Mouse (Mus musculus) limb, embryonic 14.5 days (tissue): ENCODE results near the gene Cd3d. TPM values are rescaled to one million over a fixed set of nuclear protein-coding genes. Genes with fewer than 3 reads are reported as not detected.

Source experiments
- ATAC-seq: fragments of 200-750 bp; cut with Nextera tagmentation; 2 replicates; pipeline ENCODE4 v1.8.0; 2017; ENCODE audit warnings: low read depth, moderate number of reproducible peaks, moderate TSS enrichment; ENCODE audit not compliant: low FRiP score
- DNase-seq: peaks from one replicate; pipeline ENCODE4 v3.0.0-alpha.2; 2015; ENCODE audit warnings: low spot score
- H3K27ac ChIP-seq: fragments of 300-500 bp; sonication (generic); replicated peaks from 2 replicates; pipeline ENCODE4 v1.5.1; 2014; ENCODE audit warnings: low read depth, mild to moderate bottlenecking, low read length, moderate library complexity, mixed read lengths
- H3K27me3 ChIP-seq: fragments of 300-500 bp; sonication (generic); 2 replicates; pipeline ENCODE4 v1.6.1; 2014; ENCODE audit warnings: low read length, mixed read lengths; ENCODE audit not compliant: control insufficient read depth, insufficient read depth
- H3K36me3 ChIP-seq: fragments of 300-500 bp; sonication (generic); 2 replicates; pipeline ENCODE4 v1.6.1; 2014; ENCODE audit warnings: mild to moderate bottlenecking, low read length, moderate library complexity, mixed read lengths; ENCODE audit not compliant: control insufficient read depth, insufficient read depth
- H3K4me1 ChIP-seq: fragments of 300-500 bp; sonication (generic); 2 replicates; pipeline ENCODE4 v1.6.1; 2014; ENCODE audit warnings: antibody characterized with exemption, low read length, mixed read lengths; ENCODE audit not compliant: control insufficient read depth, insufficient read depth
- H3K4me2 ChIP-seq: fragments of 300-500 bp; sonication (generic); replicated peaks from 2 replicates; pipeline ENCODE4 v1.6.1; 2014; ENCODE audit warnings: low read depth, mild to moderate bottlenecking, low read length, moderate library complexity; ENCODE audit not compliant: severe bottlenecking
- H3K4me3 ChIP-seq: fragments of 300-500 bp; sonication (generic); replicated peaks from 2 replicates; pipeline ENCODE4 v1.5.1; 2014; ENCODE audit warnings: low read length
- H3K9ac ChIP-seq: fragments of 300-500 bp; sonication (generic); 2 replicates; pipeline ENCODE4 v1.6.1; 2014; ENCODE audit warnings: mild to moderate bottlenecking, low read depth, low read length, moderate library complexity; ENCODE audit not compliant: severe bottlenecking
- H3K9me3 ChIP-seq: fragments of 300-500 bp; sonication (generic); 2 replicates; pipeline ENCODE4 v1.6.1; 2016; ENCODE audit warnings: low read length; ENCODE audit not compliant: control insufficient read depth
- POLR2A ChIP-seq: fragments of 200-500 bp; IDR thresholded peaks from 2 replicates; pipeline ENCODE4 v1.8.0; 2012; ENCODE audit warnings: inconsistent platforms, mild to moderate bottlenecking, moderate library complexity, borderline replicate concordance; ENCODE audit not compliant: insufficient read depth, insufficient read length; ENCODE audit errors: extremely low read depth
- WGBS: fragments of 180-500 bp; shearing (Covaris S2); extraction: QIAGEN DNeasy Blood & Tissue Kit; methylation state at CpG from one replicate; pipeline ENCODE4 v1.1.7; 2014; 5-methylcytosine and 5-hydroxymethylcytosine counted together
- polyA plus RNA-seq, 2 experiments: library from polyadenylated mRNA; depleted of rRNA in 1 of 2; stranded (reverse) in 1 of 2; unstranded in 1 of 2; fragments of >200 nt; fragmentation: Nextera tagmentation in 1 of 2; extraction: Ambion mirVana in 1 of 2; gene quantifications; 2 replicates each; pipeline versions ENCODE4 v1.2.1 to v1.2.3; 2012 to 2014

Cd3d gene
- polyA plus RNA-seq, 2 experiments: not detected

DNA sequence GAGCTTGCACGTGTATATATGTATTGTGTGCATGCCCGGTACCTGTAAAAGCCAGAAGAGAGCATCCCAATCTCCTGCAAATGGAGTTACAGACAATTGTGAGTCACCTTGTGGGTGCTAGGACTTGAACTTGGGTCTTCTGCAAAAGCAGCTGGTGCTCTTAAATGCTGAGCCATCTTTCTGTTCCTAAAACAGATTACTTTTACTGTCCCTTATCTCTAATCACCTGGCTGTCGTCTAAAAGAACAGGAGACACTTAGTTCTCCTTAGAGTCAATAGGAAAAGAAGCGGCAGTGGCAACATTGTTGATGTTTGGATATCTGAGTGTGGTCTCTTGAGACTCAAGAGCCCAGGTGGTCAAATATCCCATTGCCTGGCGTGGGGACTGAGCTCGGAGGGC is 3.8 kb upstream of the Cd3d start:
- no peaks in the 10 kb centered on the region for H3K9me3 ChIP-seq
- no peak overlapping the region for H3K27ac ChIP-seq
- no peak overlapping the region for H3K4me2 ChIP-seq
- H3K27me3 ChIP-seq: 0 out of 2 replicates have a peak, but pooled peaks cover 3% of the 10 kb centered on the region
- H3K4me1 ChIP-seq: no peaks in the 10 kb centered on the region
- WGBS: 67% methylated on average over 6 of the region's 6 CpGs
- TF ChIP-seq POLR2A: no peak
- H3K4me3 ChIP-seq: no peak overlapping the region
- DNase-seq (no peak), ATAC-seq (no peak)
- no peak overlapping the region for H3K9ac ChIP-seq
- H3K36me3 ChIP-seq: no peaks in the 10 kb centered on the region

DNA sequence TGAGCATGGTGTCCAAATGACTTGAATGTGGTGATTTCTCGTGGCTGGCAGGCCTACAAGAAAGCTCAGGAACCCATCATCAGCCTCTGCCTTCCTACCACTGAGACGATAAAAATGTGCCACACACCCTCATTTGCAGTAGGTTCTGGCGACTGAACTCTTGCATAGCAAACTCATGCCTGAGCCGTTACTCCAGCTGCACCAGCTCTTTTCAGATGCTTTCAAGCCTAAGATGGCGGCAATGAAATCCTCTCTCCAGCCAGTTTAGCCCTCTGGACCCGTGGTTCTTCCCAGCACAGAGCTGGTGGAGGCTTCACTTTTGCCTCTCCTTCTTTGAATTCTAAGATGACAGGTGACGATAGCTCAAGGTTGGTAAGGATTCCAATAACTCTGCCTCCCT is 1.8 kb upstream of the Cd3d start:
- DNase-seq: no peak
- ATAC-seq: no peak
- no peak overlapping the region for H3K9ac ChIP-seq
- H3K9me3 ChIP-seq: no peaks in the 10 kb centered on the region
- H3K4me1 ChIP-seq: no peaks in the 10 kb centered on the region
- 78% methylated on average over 7 of the region's 7 CpGs for WGBS
- no peak for TF ChIP-seq POLR2A
- no peaks in the 10 kb centered on the region for H3K36me3 ChIP-seq
- H3K27ac ChIP-seq: no peak overlapping the region
- no peak overlapping the region for H3K4me3 ChIP-seq
- no peak overlapping the region for H3K4me2 ChIP-seq
- H3K27me3 ChIP-seq: no peaks in the 10 kb centered on the region

DNA sequence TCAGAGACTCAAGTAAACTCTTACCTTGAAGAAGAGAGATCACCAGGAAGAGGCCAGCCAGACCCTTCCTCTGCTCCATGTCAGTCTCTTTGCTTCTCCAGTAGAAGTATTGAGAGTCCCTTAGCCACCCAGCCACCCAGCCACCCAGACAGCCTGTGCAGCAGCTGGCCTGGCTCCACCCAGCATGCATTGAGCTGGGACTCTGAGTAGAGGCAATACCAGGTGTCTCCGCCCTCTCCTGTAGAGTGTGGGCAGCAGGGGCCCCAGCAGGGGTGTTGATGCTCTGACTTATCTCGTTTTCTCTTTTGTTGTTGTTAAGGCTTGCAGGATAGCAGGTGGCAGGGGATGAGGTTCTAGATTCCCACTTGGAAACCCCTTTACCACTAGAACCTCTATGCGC is 1.3 kb upstream of the Cd3d start, which contains the start of gene Cd3g:
Cd3g (minus strand) TSS at position 190 of the 400 bp plus-strand sequence.
- no peak for TF ChIP-seq POLR2A

DNA sequence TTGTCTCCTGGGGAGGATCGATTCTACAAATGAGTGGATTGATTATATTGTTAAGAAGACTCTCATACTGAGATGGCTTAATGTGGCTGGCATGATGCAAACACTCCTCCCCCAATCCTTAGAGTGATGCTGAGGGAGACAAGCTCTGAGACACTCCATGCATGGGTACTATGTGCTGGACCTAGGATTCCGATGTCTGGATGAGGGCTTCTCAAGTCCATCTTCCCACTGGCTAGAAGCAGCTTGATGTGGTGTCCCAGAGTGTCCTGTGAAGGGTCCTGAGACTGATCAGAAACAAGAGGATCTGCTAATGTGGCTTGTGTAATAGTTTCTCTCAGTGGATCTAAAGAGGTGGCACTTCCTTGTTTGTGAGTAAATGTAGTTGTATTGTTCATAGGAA is 482 bp upstream of the Cd3d start:
- ATAC-seq (no peak), DNase-seq (no peak)
- Histone ChIP-seq H3K27ac (no peak overlapping the region), H3K9ac (no peak overlapping the region), H3K4me3 (no peak overlapping the region), H3K36me3 (no peaks in the 10 kb centered on the region), H3K9me3 (no peaks in the 10 kb centered on the region), H3K4me2 (no peak overlapping the region), H3K4me1 (no peaks in the 10 kb centered on the region), H3K27me3 (no peaks in the 10 kb centered on the region)
- 84% methylated on average over 2 of the region's 2 CpGs for WGBS
- TF ChIP-seq POLR2A: no peak

More for the DNA sequence above, 1.3 kb upstream of the Cd3d start, which contains the start of gene Cd3g:
- Histone ChIP-seq H3K27ac (no peak within 1 kb of the TSS), H3K9ac (no peak within 1 kb of the TSS), H3K4me3 (no peak within 1 kb of the TSS), H3K4me2 (no peak within 1 kb of the TSS), H3K4me1 (no peaks in the 10 kb centered on the region), H3K9me3 (no peaks in the 10 kb centered on the region), H3K27me3 (no peaks in the 10 kb centered on the region), H3K36me3 (no peaks in the 10 kb centered on the region)
- no peak for ATAC-seq
- no peak for DNase-seq
- 61% methylated on average over 3 of the region's 3 CpGs for WGBS

DNA sequence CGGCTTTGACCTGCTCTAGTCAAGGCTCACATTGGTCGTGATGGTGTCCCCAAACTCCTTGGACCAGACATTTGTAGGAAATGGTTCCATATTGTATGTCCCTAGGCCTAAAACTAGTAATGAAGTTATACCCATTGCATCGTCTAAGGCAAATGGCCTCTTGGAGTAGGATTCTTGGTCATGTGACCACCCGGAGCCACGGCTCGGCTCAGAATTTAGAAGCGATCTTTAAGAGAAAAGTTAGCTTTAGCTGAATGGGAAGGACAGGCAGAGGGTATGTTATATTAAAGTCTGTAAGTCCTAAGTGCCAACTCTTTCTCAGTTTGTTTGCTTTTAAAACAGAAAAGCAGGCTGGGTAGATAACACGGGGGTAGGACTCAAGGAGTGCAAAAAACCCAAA is 495 bp downstream of the Cd3d start:
- no peak for TF ChIP-seq POLR2A
- Histone ChIP-seq H3K4me2 (no peak overlapping the region), H3K27me3 (no peaks in the 10 kb centered on the region), H3K36me3 (no peaks in the 10 kb centered on the region), H3K27ac (no peak overlapping the region), H3K4me1 (no peaks in the 10 kb centered on the region), H3K4me3 (no peak overlapping the region), H3K9ac (no peak overlapping the region), H3K9me3 (no peaks in the 10 kb centered on the region)
- DNase-seq (no peak), ATAC-seq (no peak)
- 86% methylated on average over 8 of the region's 8 CpGs for WGBS

DNA sequence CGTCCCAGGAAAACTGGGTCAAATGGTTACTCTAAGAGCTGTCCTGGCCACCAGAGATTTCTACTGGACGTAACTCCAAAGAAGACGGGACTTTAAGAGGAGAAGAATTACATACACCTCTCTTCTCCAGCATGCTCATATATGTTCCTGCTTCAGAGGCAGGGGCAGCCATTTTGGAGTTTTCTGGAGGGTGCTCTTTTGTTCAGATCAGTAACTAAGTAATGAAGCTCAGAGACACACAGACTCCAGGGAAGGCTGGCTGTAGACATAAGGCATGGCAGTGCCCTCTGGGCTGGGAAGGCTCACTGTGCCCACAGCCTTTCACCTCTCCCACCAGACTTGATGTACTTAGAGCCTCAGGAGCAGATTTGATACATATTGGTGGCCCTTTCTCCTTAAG is 945 bp downstream of the Cd3d start:
- TF ChIP-seq POLR2A: no peak
- no peaks in the 10 kb centered on the region for H3K4me1 ChIP-seq
- H3K9ac ChIP-seq: no peak overlapping the region
- no peak overlapping the region for H3K4me3 ChIP-seq
- no peaks in the 10 kb centered on the region for H3K27me3 ChIP-seq
- DNase-seq (no peak), ATAC-seq (no peak)
- 82% methylated on average over 3 of the region's 3 CpGs for WGBS
- no peak overlapping the region for H3K4me2 ChIP-seq
- H3K9me3 ChIP-seq: no peaks in the 10 kb centered on the region
- no peaks in the 10 kb centered on the region for H3K36me3 ChIP-seq
- H3K27ac ChIP-seq: no peak overlapping the region
